Mouse (Mus musculus): ENCODE measurements around the gene Lnp1. TPM values are rescaled to one million over a fixed set of nuclear protein-coding genes. Genes with fewer than 3 reads are reported as not detected.

Gene Lnp1
- not detected in 2 replicates for polyA plus RNA-seq (2012; rRNA removed)

DNA sequence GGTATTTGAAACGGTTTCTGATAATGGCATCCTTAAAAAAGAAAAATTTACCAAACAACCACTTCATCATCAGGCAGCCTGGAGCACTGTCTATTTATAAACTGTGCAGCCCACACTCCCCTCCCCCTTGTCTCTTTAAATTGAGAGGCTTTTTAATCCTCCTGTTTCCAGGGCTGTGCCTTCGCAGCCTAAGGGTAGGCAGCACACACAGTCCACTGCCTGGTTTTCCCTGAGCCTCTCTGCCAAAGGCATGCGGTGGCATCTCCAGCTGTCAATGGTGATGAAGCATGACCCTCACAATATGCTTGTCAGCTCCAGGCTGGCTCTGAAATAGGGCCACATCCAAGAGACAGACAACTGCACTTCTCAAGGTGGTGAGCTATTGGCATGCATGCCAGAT lies at the start of gene Lnp1:
TSS of gene Lnp1 (minus strand) at position 39 of the 400 bp plus-strand sequence.

GRCm38 (mm10) chr16:56885824-56886615 lies 41.8 kb downstream of the Lnp1 start, which contains the start of gene Tmem45a:
Tmem45a (minus strand) TSS chr16:56886166.

Other genes with a start within 250 kb of the Lnp1 start
- gene Tfg, start 210.6 kb downstream of the Lnp1 start, polyA plus RNA-seq (2012; rRNA removed): 87.7 and 97.3 TPM in 2 replicates
- gene Adgrg7, start 132.2 kb downstream of the Lnp1 start, polyA plus RNA-seq (2012; rRNA removed): 20.4 and 21.9 TPM in 2 replicates
- gene Tmem45a, start 41.9 kb downstream of the Lnp1 start, polyA plus RNA-seq (2012; rRNA removed): 0.66 and 0.90 TPM in 2 replicates
- not detected in 2 replicates for gene Tmem45a2, start 143.3 kb upstream of the Lnp1 start, polyA plus RNA-seq (2012; rRNA removed)
- 9.4 and 10.4 TPM in 2 replicates for gene Tomm70a, start 193.6 kb upstream of the Lnp1 start, polyA plus RNA-seq (2012; rRNA removed)
- 10.7 and 11.2 TPM in 2 replicates for gene Nit2, start 239.3 kb upstream of the Lnp1 start, polyA plus RNA-seq (2012; rRNA removed)

Measured in colon, adult 2 months (tissue).